Mouse (Mus musculus): ENCODE measurements around the gene Usf1. TPM values are rescaled to one million over a fixed set of nuclear protein-coding genes. Genes with fewer than 3 reads are reported as not detected.
A peak's percentile ranks its signal among the peaks of the same experiment; 100 is the strongest.

Usf1 gene
- total and polyA plus RNA-seq, 2 experiments from 2014 or later: 183 to 200 TPM

DNA sequence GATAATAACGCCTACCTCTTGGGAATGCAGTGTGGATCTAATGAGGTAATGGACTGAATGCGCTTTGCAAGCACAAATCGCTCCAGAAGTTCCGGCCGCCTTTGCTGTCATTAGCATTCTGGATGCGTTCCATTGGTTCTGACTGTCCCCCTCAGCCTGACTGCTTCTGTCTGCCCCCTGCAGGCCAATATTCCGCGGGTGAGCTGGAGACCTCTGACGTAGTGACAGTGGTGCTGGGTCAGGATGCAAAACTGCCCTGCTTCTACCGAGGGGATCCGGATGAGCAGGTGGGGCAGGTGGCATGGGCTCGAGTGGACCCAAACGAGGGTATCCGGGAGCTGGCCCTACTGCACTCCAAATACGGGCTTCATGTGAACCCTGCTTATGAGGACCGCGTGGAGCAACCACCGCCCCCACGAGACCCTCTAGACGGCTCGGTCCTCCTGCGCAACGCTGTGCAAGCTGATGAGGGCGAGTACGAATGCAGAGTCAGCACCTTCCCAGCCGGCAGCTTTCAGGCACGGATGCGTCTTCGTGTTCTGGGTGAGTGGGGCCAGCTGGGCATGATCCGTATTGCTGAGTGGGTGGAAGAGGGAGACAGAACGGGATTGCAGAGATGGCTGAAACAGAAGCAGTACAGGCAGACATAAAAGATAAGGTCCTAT lies 31.0 kb upstream of the Usf1 start:
- peak; percentile 74 for TF ChIP-seq CTCF (IDR thresholded peaks at IDR 0.05; ENCODE audit: low read depth)
- Histone ChIP-seq H3K4me2 (ENCODE audit: low read depth) (peak overlapping the region; percentile 45), H3K4me3 (ENCODE audit: low read depth, low read length) (peak overlapping the region; percentile 28), H3K9ac (peak overlapping the region; percentile 35; the same call in 1 of the 2 replicates), H3K9me3 (ENCODE audit: low read length) (no peaks in the 10 kb centered on the region), H3K4me1 (ENCODE audit: insufficient read depth) (no peaks in the 10 kb centered on the region), H3K36me3 (ENCODE audit: insufficient read depth) (no peaks in the 10 kb centered on the region), H3K27me3 (ENCODE audit: insufficient read depth, low read length) (no peaks in the 10 kb centered on the region), H3K27ac (ENCODE audit: low read depth, low read length) (no peak overlapping the region)
- DNase-seq (peak; percentile 81), ATAC-seq (peak; percentile 82)
- 2% methylated on average over 31 of the region's 31 CpGs for whole genome bisulfite sequencing

DNA sequence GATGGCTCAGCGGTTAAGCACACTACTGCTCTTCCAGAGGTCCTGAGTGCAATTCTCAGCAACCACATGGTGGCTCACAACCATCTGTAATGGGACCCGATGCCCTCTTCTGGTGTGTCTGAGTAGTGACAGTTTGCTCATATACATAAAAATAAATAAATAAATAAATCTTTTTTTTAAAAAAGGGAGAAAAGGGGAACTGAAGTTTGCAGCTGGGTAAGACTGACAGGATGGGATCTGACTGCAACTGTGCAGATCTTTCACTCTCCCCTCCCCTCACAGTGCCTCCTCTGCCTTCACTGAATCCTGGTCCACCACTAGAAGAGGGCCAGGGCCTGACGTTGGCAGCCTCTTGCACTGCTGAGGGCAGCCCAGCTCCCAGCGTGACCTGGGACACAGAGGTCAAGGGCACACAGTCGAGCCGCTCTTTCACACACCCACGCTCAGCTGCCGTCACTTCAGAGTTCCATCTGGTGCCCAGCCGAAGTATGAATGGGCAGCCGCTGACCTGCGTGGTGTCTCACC lies 29.0 kb upstream of the Usf1 start:
- H3K36me3 ChIP-seq (ENCODE audit: insufficient read depth): no peaks in the 10 kb centered on the region
- H3K4me2 ChIP-seq (ENCODE audit: low read depth): no peak overlapping the region
- no peaks in the 10 kb centered on the region for H3K27me3 ChIP-seq (ENCODE audit: insufficient read depth, low read length)
- no peaks in the 10 kb centered on the region for H3K4me1 ChIP-seq (ENCODE audit: insufficient read depth)
- WGBS: 89% methylated on average over 11 of the region's 11 CpGs
- H3K9ac ChIP-seq: no peak overlapping the region
- TF ChIP-seq CTCF (IDR thresholded peaks at IDR 0.05; ENCODE audit: low read depth): no peak
- DNase-seq: no peak
- no peak for ATAC-seq
- H3K4me3 ChIP-seq (ENCODE audit: low read depth, low read length): no peak overlapping the region
- no peaks in the 10 kb centered on the region for H3K9me3 ChIP-seq (ENCODE audit: low read length)
- no peak overlapping the region for H3K27ac ChIP-seq (ENCODE audit: low read depth, low read length)

DNA sequence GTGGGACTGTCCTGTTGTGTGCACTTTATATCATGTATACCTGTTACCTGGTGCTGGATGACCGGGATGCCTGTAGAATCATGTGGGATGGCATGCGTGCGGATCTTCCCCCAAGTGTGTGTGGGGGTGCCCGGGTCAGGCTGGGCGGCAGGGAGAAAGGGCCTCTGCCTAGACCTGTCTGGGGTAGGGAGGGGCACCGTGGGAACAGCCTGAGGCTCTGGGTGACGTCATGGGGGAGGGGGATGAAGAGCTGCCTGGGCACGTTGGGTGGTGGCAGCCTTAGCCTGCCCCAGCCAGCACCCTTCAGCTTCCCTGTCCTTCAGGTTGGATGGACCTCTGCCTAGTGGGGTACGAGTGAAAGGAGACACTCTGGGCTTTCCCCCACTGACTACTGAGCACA lies 26.8 kb upstream of the Usf1 start:
- 64% methylated on average over 9 of the region's 9 CpGs for WGBS
- TF ChIP-seq CTCF (IDR thresholded peaks at IDR 0.05; ENCODE audit: low read depth): no peak

DNA sequence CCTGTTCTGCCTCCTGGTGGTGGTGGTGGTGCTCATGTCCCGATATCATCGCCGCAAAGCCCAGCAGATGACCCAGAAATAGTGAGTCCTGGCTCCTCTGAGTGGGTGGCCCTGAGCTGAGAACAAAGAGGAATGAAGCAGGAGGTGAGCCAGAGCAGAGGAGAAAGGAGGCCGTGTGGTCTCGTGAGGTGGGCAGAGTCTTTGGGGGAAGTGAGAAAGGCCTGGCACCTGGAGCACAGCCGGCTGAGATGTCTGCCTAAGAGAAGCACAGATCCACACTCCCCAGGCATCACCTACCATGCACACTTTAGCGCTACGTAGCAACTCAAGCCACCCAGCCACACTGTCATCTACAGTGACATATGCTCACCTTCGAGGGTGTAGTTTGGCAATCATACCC lies 25.9 kb upstream of the Usf1 start:
- Histone ChIP-seq H3K27ac (ENCODE audit: low read depth, low read length) (no peak overlapping the region), H3K4me3 (ENCODE audit: low read depth, low read length) (no peak overlapping the region), H3K9me3 (ENCODE audit: low read length) (no peaks in the 10 kb centered on the region), H3K4me1 (ENCODE audit: insufficient read depth) (no peaks in the 10 kb centered on the region), H3K36me3 (ENCODE audit: insufficient read depth) (no peaks in the 10 kb centered on the region), H3K27me3 (ENCODE audit: insufficient read depth, low read length) (no peaks in the 10 kb centered on the region), H3K4me2 (ENCODE audit: low read depth) (no peak overlapping the region), H3K9ac (no peak overlapping the region)
- TF ChIP-seq CTCF (IDR thresholded peaks at IDR 0.05; ENCODE audit: low read depth): no peak; the same call in 1 of the 2 replicates
- ATAC-seq (no peak), DNase-seq (no peak)
- WGBS: 68% methylated on average over 9 of the region's 9 CpGs

More for the DNA sequence above, 26.8 kb upstream of the Usf1 start:
- Histone ChIP-seq H3K36me3 (ENCODE audit: insufficient read depth) (no peaks in the 10 kb centered on the region), H3K4me2 (ENCODE audit: low read depth) (no peak overlapping the region), H3K27ac (ENCODE audit: low read depth, low read length) (no peak overlapping the region), H3K4me1 (ENCODE audit: insufficient read depth) (no peaks in the 10 kb centered on the region), H3K9ac (no peak overlapping the region), H3K27me3 (ENCODE audit: insufficient read depth, low read length) (no peaks in the 10 kb centered on the region), H3K9me3 (ENCODE audit: low read length) (no peaks in the 10 kb centered on the region), H3K4me3 (ENCODE audit: low read depth, low read length) (no peak overlapping the region)
- ATAC-seq (no peak), DNase-seq (no peak)

DNA sequence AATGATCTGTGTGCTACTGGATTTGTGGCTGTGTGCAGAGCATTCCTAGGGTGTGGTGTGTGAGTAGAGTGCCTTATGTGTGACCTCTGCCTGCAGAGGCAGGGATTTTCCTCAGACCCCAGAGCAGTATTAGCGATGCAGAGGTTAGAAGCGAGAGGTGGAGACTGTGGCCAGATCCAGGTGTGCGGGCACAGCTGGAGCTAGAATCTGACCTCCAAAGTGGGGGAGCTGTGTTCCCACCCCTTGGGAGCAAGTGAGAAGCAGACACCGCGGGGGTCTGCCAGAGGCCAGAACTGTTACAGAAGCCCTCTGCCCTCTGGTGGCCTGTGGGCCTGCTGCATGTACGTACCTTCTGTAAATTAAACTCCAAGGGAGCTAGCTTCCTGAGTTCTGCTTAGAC lies 24.0 kb upstream of the Usf1 start:
- ATAC-seq (no peak), DNase-seq (peak; percentile 29)
- WGBS: 25% methylated on average over 6 of the region's 6 CpGs
- Histone ChIP-seq H3K27ac (ENCODE audit: low read depth, low read length) (no peak overlapping the region), H3K4me2 (ENCODE audit: low read depth) (no peak overlapping the region), H3K4me3 (ENCODE audit: low read depth, low read length) (no peak overlapping the region), H3K27me3 (ENCODE audit: insufficient read depth, low read length) (no peaks in the 10 kb centered on the region), H3K36me3 (ENCODE audit: insufficient read depth) (no peaks in the 10 kb centered on the region), H3K9me3 (ENCODE audit: low read length) (no peaks in the 10 kb centered on the region), H3K4me1 (ENCODE audit: insufficient read depth) (no peaks in the 10 kb centered on the region), H3K9ac (no peak overlapping the region)
- peak; percentile 52; the same call in 1 of the 2 replicates for TF ChIP-seq CTCF (IDR thresholded peaks at IDR 0.05; ENCODE audit: low read depth)

DNA sequence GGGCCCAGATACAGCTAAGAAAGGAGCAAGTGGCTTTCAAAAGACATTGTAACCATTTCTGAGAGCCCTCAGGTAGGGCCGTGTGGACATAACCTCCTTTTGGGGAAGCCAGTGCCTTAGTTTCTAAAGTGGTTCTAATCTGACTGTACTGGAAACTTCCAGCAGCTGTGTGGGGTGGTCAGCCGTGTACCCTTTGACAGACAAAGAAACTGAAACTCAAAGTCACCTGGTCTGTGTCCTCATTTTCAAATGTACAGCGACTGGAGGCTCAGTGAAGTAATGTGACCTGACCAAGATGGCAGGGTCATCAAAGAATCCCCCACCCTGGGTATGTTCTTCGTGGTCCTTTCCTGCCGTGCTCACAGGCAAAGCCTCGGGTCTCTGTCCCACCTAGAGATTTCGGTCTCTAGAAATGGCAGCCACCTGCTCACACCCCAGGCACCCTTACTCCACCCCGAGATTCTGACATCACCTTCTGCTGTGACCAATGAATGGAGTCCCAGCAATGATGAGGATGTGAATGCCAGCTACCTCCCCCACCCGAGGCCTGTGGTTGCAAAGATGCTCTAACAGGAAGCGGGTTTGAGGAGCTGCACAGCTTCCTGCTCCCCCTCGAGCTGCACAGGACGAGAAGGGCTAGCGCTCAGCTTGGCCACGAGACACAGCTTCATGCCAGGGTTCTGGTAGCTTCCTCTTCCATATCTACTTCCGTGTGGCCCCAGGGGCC lies 22.6 kb upstream of the Usf1 start, which contains the start of gene Arhgap30:
TSS of gene Arhgap30 (plus strand) at position 579 of the 727 bp plus-strand sequence.
- DNase-seq (no peak), ATAC-seq (no peak)
- TF ChIP-seq CTCF (IDR thresholded peaks at IDR 0.05; ENCODE audit: low read depth): no peak
- Histone ChIP-seq H3K36me3 (ENCODE audit: insufficient read depth) (no peaks in the 10 kb centered on the region), H3K4me1 (ENCODE audit: insufficient read depth) (no peaks in the 10 kb centered on the region), H3K27ac (ENCODE audit: low read depth, low read length) (no peak within 1 kb of the TSS), H3K4me2 (ENCODE audit: low read depth) (no peak within 1 kb of the TSS), H3K9ac (no peak within 1 kb of the TSS), H3K27me3 (ENCODE audit: insufficient read depth, low read length) (no peaks in the 10 kb centered on the region), H3K9me3 (ENCODE audit: low read length) (no peaks in the 10 kb centered on the region), H3K4me3 (ENCODE audit: low read depth, low read length) (no peak within 1 kb of the TSS)
- WGBS: 84% methylated on average over 15 of the region's 15 CpGs

DNA sequence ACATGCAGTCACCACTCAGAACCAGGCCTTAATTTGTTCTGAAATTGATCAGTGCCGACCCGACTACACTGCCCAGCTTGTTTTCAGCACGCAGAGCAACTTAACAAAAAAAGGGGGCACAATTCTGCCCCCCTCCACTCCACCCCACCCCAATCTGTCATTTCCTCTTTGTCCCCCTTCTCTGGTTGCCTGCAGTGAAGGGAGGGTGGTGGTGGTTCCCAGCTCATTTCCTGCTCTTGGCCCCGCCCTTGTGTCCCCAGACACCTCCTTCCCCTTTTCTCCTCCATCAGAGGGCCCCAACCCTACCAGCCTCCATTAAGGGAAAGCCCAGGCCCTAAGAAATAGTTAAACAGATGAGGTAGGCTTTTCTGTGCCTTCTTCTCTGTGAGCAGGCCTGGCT lies 21.0 kb upstream of the Usf1 start:
- DNase-seq (no peak), ATAC-seq (no peak)
- Histone ChIP-seq H3K27ac (ENCODE audit: low read depth, low read length) (no peak overlapping the region), H3K9me3 (ENCODE audit: low read length) (no peaks in the 10 kb centered on the region), H3K4me3 (ENCODE audit: low read depth, low read length) (no peak overlapping the region), H3K4me2 (ENCODE audit: low read depth) (no peak overlapping the region), H3K9ac (no peak overlapping the region), H3K4me1 (ENCODE audit: insufficient read depth) (no peaks in the 10 kb centered on the region), H3K36me3 (ENCODE audit: insufficient read depth) (no peaks in the 10 kb centered on the region), H3K27me3 (ENCODE audit: insufficient read depth, low read length) (no peaks in the 10 kb centered on the region)
- WGBS: 81% methylated on average over 4 of the region's 4 CpGs
- TF ChIP-seq CTCF (IDR thresholded peaks at IDR 0.05; ENCODE audit: low read depth): no peak
